In genomic region chr3:40761312-40761711, GRCm38 (mm10) we compare ENCODE assay signal across 33 mouse cellular contexts. TPM values are rescaled to one million over a fixed set of nuclear protein-coding genes. Genes with fewer than 3 reads are reported as not detected.
DNase-seq lines count a peak whose midpoint lies in the region; ATAC-seq and TF ChIP-seq lines count a peak whose summit lies in the region.
"Had no signal": no experiment of that assay in that cellular context is flagged by ENCODE, and none has a peak within 500 bp of the region (broad histone marks: within the 10 kb centered on the region; RNA-seq: fewer than 3 reads in every experiment).

No protein-coding gene starts in this region.

- in situ Hi-C loops in Patski (cut with MboI; ENCODE audit: low pct_unique_long_range_greater_than_20kb): no loop called here

- peak; percentile 37 for DNase-seq in 416B (ENCODE audit: low read depth)
- DNase-seq in Patski (ENCODE audit: low read depth, low spot score): peak; percentile 48
- no peak for DNase-seq in spleen, postnatal 10 days (ENCODE audit: low spot score in 2 of 2)
- DNase-seq in testis, postnatal 14 days (ENCODE audit: low spot score): no peak
- DNase-seq: adrenal gland, adult 2 months; adrenal gland, postnatal 36 days; cerebellum, adult 2 months; cerebellum, postnatal 14 days; gastrocnemius, adult 2 months; heart, adult 2 months; heart, postnatal 10 days; kidney, adult 2 months; kidney, postnatal 4 days; liver; lung, adult 2 months; lung, postnatal 14 days had no signal

- no peaks in the 10 kb centered on the region for H3K79me2 ChIP-seq in myocyte (ENCODE audit: control insufficient read depth, insufficient read depth)

- H3K4me3 ChIP-seq in myocyte: no peak overlapping the region
- H3K4me3 ChIP-seq in midbrain, embryonic 16.5 days (ENCODE audit: low read depth, low read length): no peak overlapping the region
- H3K4me3 ChIP-seq: embryonic facial prominence, embryonic 12.5 days; forebrain, embryonic 10.5 days; forebrain, embryonic 15.5 days; gastrocnemius, adult 2 months; heart, adult 2 months; heart, embryonic 13.5 days; hindbrain, embryonic 10.5 days; hindbrain, embryonic 15.5 days; intestine, embryonic 15.5 days; midbrain, embryonic 15.5 days; neural tube, embryonic 12.5 days had no signal

- POLR2A ChIA-PET in Patski (lab: Charles Lee): no interaction called here

- no peak for TF ChIP-seq POLR2A in myocyte (IDR thresholded peaks at IDR 0.05; ENCODE audit: insufficient read length, low read depth)

- CTCF ChIA-PET in Patski (lab: Charles Lee): interaction anchor here (1.3 to 2.1 kb wide), 2 partner anchors 10 to 233 kb away, joined by 3 to 5 read pairs; no protein-coding TSS in a partner anchor

- H3K9me3 ChIP-seq in midbrain, embryonic 16.5 days (replicated peaks; ENCODE audit: control insufficient read depth, low read length, poor library complexity, severe bottlenecking): no peaks in the 10 kb centered on the region
- H3K9me3 ChIP-seq: embryonic facial prominence, embryonic 12.5 days; forebrain, embryonic 10.5 days; forebrain, embryonic 15.5 days; G1E; heart, embryonic 13.5 days; hindbrain, embryonic 10.5 days; hindbrain, embryonic 15.5 days; intestine, embryonic 15.5 days; midbrain, embryonic 15.5 days; neural tube, embryonic 12.5 days had no signal

- peak; percentile 63 for ATAC-seq in CD4-positive, CD25-positive, alpha-beta regulatory T cell, adult 4 months
- peak; percentile 84 for ATAC-seq in Patski
- ATAC-seq in midbrain, embryonic 16.5 days: no peak
- ATAC-seq: forebrain, embryonic 15.5 days; intestine, embryonic 15.5 days; midbrain, embryonic 15.5 days had no signal

- H3ac ChIP-seq in myocyte (ENCODE audit: control insufficient read depth, insufficient read length): no peak overlapping the region

- TF ChIP-seq CTCF in Patski (IDR thresholded peaks at IDR 0.05): no peak

- H3K36me3 ChIP-seq in myocyte (ENCODE audit: control insufficient read depth, insufficient read depth): peaks cover 55% of the 10 kb centered on the region
- peaks cover 33% of the 10 kb centered on the region for H3K36me3 ChIP-seq in midbrain, embryonic 16.5 days (ENCODE audit: control insufficient read depth, insufficient read depth, low read length)
- H3K36me3 ChIP-seq: embryonic facial prominence, embryonic 12.5 days; intestine, embryonic 15.5 days had no signal

- no peaks in the 10 kb centered on the region for H3K4me1 ChIP-seq in midbrain, embryonic 16.5 days (ENCODE audit: control insufficient read depth, insufficient read depth, low read length)
- H3K4me1 ChIP-seq: embryonic facial prominence, embryonic 12.5 days; forebrain, embryonic 10.5 days; forebrain, embryonic 15.5 days; heart, embryonic 13.5 days; hindbrain, embryonic 10.5 days; hindbrain, embryonic 15.5 days; intestine, embryonic 15.5 days; midbrain, embryonic 15.5 days; neural tube, embryonic 12.5 days had no signal

- 86% methylated on average over 2 of the region's 2 CpGs for WGBS in midbrain, embryonic 16.5 days

- no peak overlapping the region for H3K4me2 ChIP-seq in myocyte (ENCODE audit: low read depth)
- H3K4me2 ChIP-seq in midbrain, embryonic 16.5 days (ENCODE audit: low read length): no peak overlapping the region
- H3K4me2 ChIP-seq: embryonic facial prominence, embryonic 12.5 days; forebrain, embryonic 15.5 days; heart, embryonic 13.5 days; hindbrain, embryonic 15.5 days; intestine, embryonic 15.5 days; midbrain, embryonic 15.5 days; neural tube, embryonic 12.5 days had no signal

- no peak overlapping the region for H3K9ac ChIP-seq in midbrain, embryonic 16.5 days (ENCODE audit: low read depth, low read length)
- H3K9ac ChIP-seq: embryonic facial prominence, embryonic 12.5 days; forebrain, embryonic 15.5 days; heart, embryonic 13.5 days; hindbrain, embryonic 15.5 days; intestine, embryonic 15.5 days; liver, embryonic 14.5 days; midbrain, embryonic 15.5 days; neural tube, embryonic 12.5 days had no signal

- H3K27me3 ChIP-seq in Patski (no peaks in the 10 kb centered on the region), myocyte (ENCODE audit: control insufficient read depth, insufficient read depth, insufficient read length) (no peaks in the 10 kb centered on the region)
- H3K27me3 ChIP-seq in midbrain, embryonic 16.5 days (ENCODE audit: control insufficient read depth, insufficient read depth, low read depth, low read length): no peaks in the 10 kb centered on the region
- H3K27me3 ChIP-seq: embryonic facial prominence, embryonic 12.5 days; forebrain, embryonic 15.5 days; heart, embryonic 13.5 days; hindbrain, embryonic 15.5 days; intestine, embryonic 15.5 days; midbrain, embryonic 15.5 days; neural tube, embryonic 12.5 days had no signal

- no peak overlapping the region for H3K27ac ChIP-seq in midbrain, embryonic 16.5 days (ENCODE audit: low read length)
- H3K27ac ChIP-seq: embryonic facial prominence, embryonic 12.5 days; forebrain, embryonic 10.5 days; forebrain, embryonic 15.5 days; gastrocnemius, adult 2 months; heart, adult 2 months; heart, embryonic 13.5 days; hindbrain, embryonic 10.5 days; hindbrain, embryonic 15.5 days; intestine, embryonic 15.5 days; kidney, postnatal 0 days; liver, embryonic 14.5 days; midbrain, embryonic 15.5 days; neural tube, embryonic 12.5 days had no signal

TF ChIP-seq in myocyte, 11 proteins besides CTCF, POLR2A, EP300 and RAD21:
- peak in 2 of 3 experiments; percentile 48 to 67 for TF ChIP-seq MYOG (IDR thresholded peaks at IDR 0.05; ENCODE audit: control insufficient read depth in 1 of 3, insufficient read depth in 1 of 3, insufficient read length in 2 of 3, low read depth in 2 of 3)
- no peak for TF ChIP-seq POLR2AphosphoS2 (IDR thresholded peaks at IDR 0.05; ENCODE audit: insufficient read length, low read depth)
- peak in 2 of 3 experiments; percentile 76 to 92 for TF ChIP-seq MYOD1 (IDR thresholded peaks at IDR 0.05; ENCODE audit: control insufficient read depth in 1 of 3, insufficient read length in 2 of 3, low read depth in 2 of 3)
- TF ChIP-seq CEBPB (IDR thresholded peaks at IDR 0.05; ENCODE audit: insufficient read depth, poor library complexity, severe bottlenecking): no peak

RNA-seq across cellular contexts. Expression of gene Hspa4l, which starts 17.0 kb away (rescaled TPM):
- polyA plus RNA-seq in CD4-positive, CD25-positive, alpha-beta regulatory T cell, adult 4 months (2017; shearing (Covaris generic)): 10 to 100 TPM; 24.4 to 29.4 TPM
- polyA plus RNA-seq in Patski (2021) (97.1 TPM), myocyte (2012; fragmentation: generic; extraction: Trizol) (15.3 TPM)
- 51.8 and 55.0 TPM in 2 replicates for polyA plus RNA-seq in midbrain, embryonic 16.5 days (2015; fragmentation: Nextera tagmentation; extraction: Ambion mirVana)

RNA-seq across cellular contexts. Expression of gene Plk4, which starts 38.5 kb away (rescaled TPM):
- polyA plus RNA-seq in CD4-positive, CD25-positive, alpha-beta regulatory T cell, adult 4 months (2017; shearing (Covaris generic)): 1 to 10 TPM; 5.6 to 6.2 TPM
- 36.7 TPM for polyA plus RNA-seq in Patski (2021)
- polyA plus RNA-seq in myocyte (2012; fragmentation: generic; extraction: Trizol): 5.5 TPM
- polyA plus RNA-seq in midbrain, embryonic 16.5 days (2015; fragmentation: Nextera tagmentation; extraction: Ambion mirVana): 12.1 and 12.8 TPM in 2 replicates

RNA-seq across cellular contexts. Expression of gene Slc25a31, which starts 52.7 kb away (rescaled TPM):
- polyA plus RNA-seq in CD4-positive, CD25-positive, alpha-beta regulatory T cell, adult 4 months (2017; shearing (Covaris generic)): not detected
- polyA plus RNA-seq in Patski (2021) (not detected), myocyte (2012; fragmentation: generic; extraction: Trizol) (not detected)
- 0.28 and 0.29 TPM in 2 replicates for polyA plus RNA-seq in midbrain, embryonic 16.5 days (2015; fragmentation: Nextera tagmentation; extraction: Ambion mirVana)
- polyA plus RNA-seq: activated CD4-positive, CD25-positive, alpha-beta regulatory T cell, adult 4 months; adrenal gland, adult 2 months; G1E; stomach, embryonic 14.5 days had no signal

Comparison
In these comparisons a context has a peak if more than half of its experiments do, and no peak if none do; other contexts are left out.
1. DNase-seq: peak in 416B (single experiment) and Patski (single experiment); none in spleen, postnatal 10 days (0 of 2) and testis, postnatal 14 days (single experiment).